Mouse (Mus musculus): Measurements from ENCODE around the gene Lrrc43. TPM values are rescaled to one million over a fixed set of nuclear protein-coding genes. Genes with fewer than 3 reads are reported as not detected.

Lrrc43 gene
- total and polyA plus RNA-seq, 3 experiments, result not detected

GRCm38 (mm10) chr5:123514871-123515270 is 25.8 kb downstream of the Lrrc43 start:
- in situ Hi-C loops (cut with MboI; ENCODE audit: low pct_ligation_motif_present, low pct_unique_long_range_greater_than_20kb, low sequenced_read_pairs), result loop anchor here (5.0 kb wide), 1 partner anchor 57 kb away; the partner anchor contains the start of gene Vps33a
- H3K4me1 ChIP-seq (ENCODE audit: control insufficient read depth in 1 of 2, insufficient read depth in 2 of 2), result peaks cover 0 to 12% of the 10 kb centered on the region in 2 experiments; a peak in 2 of 4 replicates
- TF ChIP-seq HCFC1 (IDR thresholded peaks at IDR 0.05; ENCODE audit: low read depth, low read length) (no peak), RAD21 (IDR thresholded peaks at IDR 0.05; ENCODE audit: low read depth, low read length) (no peak), RCOR1 (conservative IDR thresholded peaks at IDR 0.05; ENCODE audit: low read depth, low read length) (no peak), ZMIZ1 (IDR thresholded peaks at IDR 0.05; ENCODE audit: low read depth, low read length) (no peak), POLR2A (IDR thresholded peaks at IDR 0.05; ENCODE audit: low read depth, low read length) (no peak), KAT2A (IDR thresholded peaks at IDR 0.05; ENCODE audit: insufficient replicate concordance, low read length) (no peak)

DNA sequence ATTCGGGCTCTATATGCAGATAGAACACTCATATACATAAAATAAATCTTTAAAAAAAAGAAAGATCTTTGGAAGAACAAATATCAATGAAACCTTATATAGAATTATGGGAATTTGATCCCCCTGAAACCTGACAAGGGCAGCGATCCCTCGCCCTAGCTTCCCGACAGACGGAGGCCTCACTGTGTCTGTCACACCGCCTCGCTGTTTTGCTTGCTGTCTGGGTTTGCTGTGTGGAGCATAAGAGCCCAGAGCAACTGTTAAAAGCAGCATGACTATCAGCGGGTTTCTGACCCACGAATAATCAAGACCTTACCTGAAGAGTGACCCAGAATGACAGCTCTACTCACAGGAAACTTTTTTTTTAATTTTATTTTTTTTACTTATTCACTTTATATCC is 31.6 kb downstream of the Lrrc43 start:
- in situ Hi-C loops (cut with MboI; ENCODE audit: low pct_ligation_motif_present, low pct_unique_long_range_greater_than_20kb, low sequenced_read_pairs), result no loop called here
- TF ChIP-seq NRF1 (IDR thresholded peaks at IDR 0.05; ENCODE audit: low read depth, low read length), result no peak
- TF ChIP-seq MAZ (IDR thresholded peaks at IDR 0.05; ENCODE audit: low read depth, low read length), result no peak
- no peak for TF ChIP-seq PAX5 (IDR thresholded peaks at IDR 0.05; ENCODE audit: low read length)
- no peak for TF ChIP-seq JUN (IDR thresholded peaks at IDR 0.05; ENCODE audit: insufficient read depth, low read depth, low read length)
- no peak for TF ChIP-seq TCF12 (IDR thresholded peaks at IDR 0.05; ENCODE audit: low read depth, low read length)
- no peak for TF ChIP-seq MXI1 (IDR thresholded peaks at IDR 0.05; ENCODE audit: low read depth, low read length)
- no peak for TF ChIP-seq USF1 (IDR thresholded peaks at IDR 0.05; ENCODE audit: low read depth, low read length)
- no peak for TF ChIP-seq MAX (IDR thresholded peaks at IDR 0.05; ENCODE audit: low read length)
- TF ChIP-seq RAD21 (IDR thresholded peaks at IDR 0.05; ENCODE audit: low read depth, low read length), result no peak
- TF ChIP-seq MAFK (IDR thresholded peaks at IDR 0.05; ENCODE audit: insufficient replicate concordance, low read length), result no peak
- no peak for TF ChIP-seq UBTF (IDR thresholded peaks at IDR 0.05; ENCODE audit: low read depth, low read length)
- no peak for TF ChIP-seq NELFE (IDR thresholded peaks at IDR 0.05; ENCODE audit: low read depth, low read length)
- no peak for TF ChIP-seq MYC (IDR thresholded peaks at IDR 0.05; ENCODE audit: low read depth, low read length)
- TF ChIP-seq ELF1 (IDR thresholded peaks at IDR 0.05; ENCODE audit: low read depth, low read length), result no peak
- no peak for TF ChIP-seq E2F4 (IDR thresholded peaks at IDR 0.05; ENCODE audit: insufficient replicate concordance, low read depth, low read length)
- TF ChIP-seq BHLHE40 (IDR thresholded peaks at IDR 0.05; ENCODE audit: low read depth, low read length), result no peak
- no peak for TF ChIP-seq EP300 (IDR thresholded peaks at IDR 0.05; ENCODE audit: low read length)
- no peak for TF ChIP-seq RCOR1 (conservative IDR thresholded peaks at IDR 0.05; ENCODE audit: low read depth, low read length)
- no peaks in the 10 kb centered on the region for H3K27me3 ChIP-seq (replicated peaks)
- peaks cover 16 to 63% of the 10 kb centered on the region in 2 experiments for H3K36me3 ChIP-seq (replicated peaks in 1 of 2; ENCODE audit: control insufficient read depth in 1 of 2, insufficient read depth in 1 of 2, low read length in 1 of 2)
- H3K9ac ChIP-seq (ENCODE audit: insufficient read depth, low read depth), result no peak overlapping the region
- no peaks in the 10 kb centered on the region; the same call in none of the 2 replicates for H3K79me2 ChIP-seq (replicated peaks; ENCODE audit: control insufficient read depth, extremely low read depth, insufficient read depth, poor library complexity, severe bottlenecking)
- no peak overlapping the region for H3K27ac ChIP-seq (ENCODE audit: insufficient read depth, low read depth)
- H3K4me1 ChIP-seq (ENCODE audit: control insufficient read depth in 1 of 2, insufficient read depth in 2 of 2), result peaks cover 3 to 33% of the 10 kb centered on the region in 2 experiments
- dilution Hi-C loops (cut with MboI; ENCODE audit: extremely low pct_ligation_motif_present, extremely low pct_unique_long_range_greater_than_20kb, low sequenced_read_pairs), result no loop called here
- H3K9me3 ChIP-seq (replicated peaks; ENCODE audit: low read length), result no peaks in the 10 kb centered on the region
- DNase-seq (ENCODE audit: extremely low read depth), result no peak
- H3K4me2 ChIP-seq (ENCODE audit: insufficient read depth, low read depth, poor library complexity, severe bottlenecking), result no peak overlapping the region
- H3K4me3 ChIP-seq (replicated peaks in 1 of 3; ENCODE audit: low read depth in 2 of 3, low read length in 2 of 3, poor library complexity in 1 of 3), result no peak overlapping the region

More at GRCm38 (mm10) chr5:123514871-123515270, 25.8 kb downstream of the Lrrc43 start:
- dilution Hi-C loops (cut with MboI; ENCODE audit: extremely low pct_ligation_motif_present, extremely low pct_unique_long_range_greater_than_20kb, low sequenced_read_pairs), result no loop called here
- Histone ChIP-seq H3K27me3 (replicated peaks) (no peaks in the 10 kb centered on the region), H3K27ac (ENCODE audit: insufficient read depth, low read depth) (no peak overlapping the region), H3K4me3 (replicated peaks in 1 of 3; ENCODE audit: low read depth in 2 of 3, low read length in 2 of 3, poor library complexity in 1 of 3) (no peak overlapping the region), H3K79me2 (replicated peaks; ENCODE audit: control insufficient read depth, extremely low read depth, insufficient read depth, poor library complexity, severe bottlenecking) (no peaks in the 10 kb centered on the region), H3K9me3 (replicated peaks; ENCODE audit: low read length) (no peaks in the 10 kb centered on the region), H3K36me3 (replicated peaks in 1 of 2; ENCODE audit: control insufficient read depth in 1 of 2, insufficient read depth in 1 of 2, low read length in 1 of 2) (peaks cover 39 to 94% of the 10 kb centered on the region in 2 experiments), H3K9ac (ENCODE audit: insufficient read depth, low read depth) (no peak overlapping the region), H3K4me2 (ENCODE audit: insufficient read depth, low read depth, poor library complexity, severe bottlenecking) (no peak overlapping the region)
- DNase-seq (ENCODE audit: extremely low read depth), result no peak
